Mouse (Mus musculus): ENCODE results near the gene Acox1.

- no peak for TF ChIP-seq RCOR1 (IDR thresholded peaks at IDR 0.05; ENCODE audit: low read depth, low read length)
- peak; percentile 88 for TF ChIP-seq NRF1 (IDR thresholded peaks at IDR 0.05; ENCODE audit: insufficient read depth, low read depth, low read length, poor library complexity, severe bottlenecking)
- no peak for TF ChIP-seq UBTF (IDR thresholded peaks at IDR 0.05; ENCODE audit: borderline replicate concordance, insufficient read depth, low read depth, low read length)
- TF ChIP-seq POLR2A (IDR thresholded peaks at IDR 0.05; ENCODE audit: control insufficient read depth in 1 of 2, insufficient read depth in 1 of 2, low read depth in 1 of 2, low read length in 2 of 2, poor library complexity in 1 of 2), result no peak
- TF ChIP-seq MAFK (IDR thresholded peaks at IDR 0.05; ENCODE audit: borderline replicate concordance, low read depth, low read length), result no peak
- TF ChIP-seq EP300 (IDR thresholded peaks at IDR 0.05; ENCODE audit: low read depth in 1 of 2, low read length in 2 of 2), result no peak
- no peak for TF ChIP-seq MEF2A (IDR thresholded peaks at IDR 0.05; ENCODE audit: extremely low read depth, insufficient replicate concordance, low read depth, low read length, poor library complexity, severe bottlenecking)
- TF ChIP-seq E2F4 (IDR thresholded peaks at IDR 0.05; ENCODE audit: borderline replicate concordance, low read depth, low read length), result no peak
Observed at GRCm38 (mm10) chr11:116237742-116238395, 39.0 kb upstream of the Acox1 start, which contains the start of gene Evpl.
